Mouse (Mus musculus): Measurements from ENCODE around the gene Gm10382. TPM values are rescaled to one million over a fixed set of nuclear protein-coding genes. Genes with fewer than 3 reads are reported as not detected.
"Not testable (repeated sequence)": the region's sequence is repeated elsewhere in the genome, so short reads cannot be mapped to it uniquely, and the experiment has no call there.

Gm10382 gene
- total RNA-seq, 4 experiments from 2014 or later, result 0.39 to 0.51 TPM; not detected in 2

DNA sequence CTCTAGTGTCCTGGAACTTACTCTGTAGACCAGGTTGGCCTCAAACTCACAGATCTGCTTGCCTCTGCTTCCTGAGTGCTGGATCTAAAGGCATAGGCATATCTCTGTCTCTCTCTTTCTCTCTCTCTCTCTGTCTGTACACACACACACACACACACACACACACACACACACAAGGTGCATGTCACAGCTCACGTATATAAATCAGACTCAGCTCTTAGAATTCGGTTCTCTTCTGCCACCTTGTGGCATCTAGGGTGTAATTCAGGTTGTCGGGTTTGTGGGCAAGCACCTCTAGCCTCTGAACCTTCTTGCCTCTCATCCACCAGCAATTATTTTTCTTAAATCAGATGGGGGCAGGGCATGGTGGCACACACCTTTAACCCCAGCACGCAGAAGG is 20.6 kb upstream of the Gm10382 start:
- peak in 1 of 2 experiments; percentile 49 for DNase-seq (ENCODE audit: low spot score in 2 of 2)

DNA sequence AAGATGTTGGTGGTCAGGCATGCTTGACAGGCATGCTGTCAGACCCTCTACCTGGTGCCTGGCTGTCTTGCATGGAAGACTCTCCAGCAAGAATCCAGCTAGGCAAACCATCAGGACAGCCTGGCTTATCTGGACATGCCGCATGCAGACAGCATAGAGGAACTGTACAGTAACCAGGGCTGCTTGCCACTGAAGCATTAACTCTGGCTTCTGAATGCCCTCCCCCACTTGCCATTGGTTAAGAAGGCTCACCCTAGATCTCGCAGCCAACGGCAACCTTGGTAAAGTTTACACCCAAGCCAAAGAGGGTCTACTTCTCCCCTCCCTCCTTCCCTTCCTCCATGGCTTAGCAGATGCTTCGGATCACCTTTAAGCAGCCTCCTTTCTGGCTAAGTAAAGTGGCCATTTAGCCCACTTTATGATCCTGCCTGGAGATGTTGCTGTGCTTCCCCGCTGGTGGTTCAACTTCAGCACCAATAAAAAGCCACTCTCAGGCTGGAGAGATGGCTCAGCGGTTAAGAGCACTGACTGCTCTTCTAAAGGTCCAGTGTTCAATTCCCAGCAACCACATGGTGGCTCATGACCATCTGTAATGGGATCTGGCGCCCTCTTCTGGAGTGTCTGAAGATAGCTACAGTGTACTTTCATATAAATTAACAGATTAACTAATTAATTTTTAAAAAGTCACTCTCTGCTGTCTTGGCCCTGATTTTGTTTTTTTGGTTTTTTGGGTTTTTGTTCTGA is 18.0 kb upstream of the Gm10382 start:
- DNase-seq (ENCODE audit: low spot score in 2 of 2), result no peak

DNA sequence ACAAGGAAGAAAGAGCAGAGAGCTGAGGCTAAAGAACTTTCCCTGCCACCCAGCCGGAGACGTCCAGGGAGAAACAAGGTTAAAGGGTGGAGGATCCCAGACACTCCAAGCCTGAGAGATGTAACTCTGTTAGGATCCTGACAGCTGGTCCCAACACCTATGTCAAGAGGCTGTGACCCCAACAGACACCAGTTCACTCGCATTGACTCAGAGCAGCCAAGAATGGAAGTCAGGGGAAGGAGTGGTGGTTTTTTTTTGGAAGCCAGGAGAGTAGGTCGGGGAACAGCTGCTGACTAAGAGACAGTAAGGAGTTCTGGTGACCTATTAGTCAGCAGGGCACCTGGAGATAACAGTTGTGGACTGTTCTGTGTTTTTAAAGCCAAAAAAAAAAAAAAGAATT is 17.1 kb upstream of the Gm10382 start:
- DNase-seq (ENCODE audit: low spot score in 2 of 2), result no peak

DNA sequence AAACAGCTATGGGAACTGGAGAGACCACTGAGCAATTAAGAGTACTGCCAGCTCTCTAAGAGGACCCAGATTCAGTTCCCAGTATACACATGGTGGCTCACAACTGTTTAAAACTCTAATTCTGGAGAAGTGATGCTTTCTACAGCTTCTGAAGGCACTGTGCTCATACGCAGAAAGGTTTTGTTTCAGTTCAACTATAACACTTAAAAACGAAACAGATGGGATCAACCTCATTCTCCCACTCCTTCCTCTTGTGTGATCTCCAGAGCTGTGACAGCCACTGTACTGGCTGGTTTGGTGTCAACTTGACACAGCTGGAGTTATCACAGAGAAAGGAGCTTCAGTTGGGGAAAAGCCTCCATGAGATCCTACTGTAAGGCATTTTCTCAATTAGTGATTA is 13.3 kb upstream of the Gm10382 start:
- no peak for DNase-seq (ENCODE audit: low spot score in 2 of 2)

DNA sequence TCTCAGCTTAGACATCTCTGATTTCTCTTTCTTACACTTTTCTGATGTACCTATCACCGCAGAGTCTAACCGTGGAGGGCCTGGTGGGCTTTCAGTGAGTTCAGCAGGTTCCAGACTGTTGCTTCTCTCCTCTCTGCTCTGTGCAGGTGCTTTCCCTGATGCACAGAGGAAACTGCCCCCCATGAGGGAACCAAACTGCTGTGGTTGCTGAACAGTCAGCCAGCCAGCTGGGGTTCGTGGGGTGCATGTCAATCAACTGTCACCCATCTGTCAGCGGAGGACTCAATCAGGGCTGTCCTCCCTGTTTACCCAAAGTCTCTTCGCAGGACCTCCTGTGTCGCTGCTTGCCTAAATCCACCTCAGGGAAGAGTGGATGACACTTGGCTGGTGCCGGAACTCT is 11.9 kb upstream of the Gm10382 start:
- DNase-seq (ENCODE audit: low spot score in 2 of 2), result no peak

DNA sequence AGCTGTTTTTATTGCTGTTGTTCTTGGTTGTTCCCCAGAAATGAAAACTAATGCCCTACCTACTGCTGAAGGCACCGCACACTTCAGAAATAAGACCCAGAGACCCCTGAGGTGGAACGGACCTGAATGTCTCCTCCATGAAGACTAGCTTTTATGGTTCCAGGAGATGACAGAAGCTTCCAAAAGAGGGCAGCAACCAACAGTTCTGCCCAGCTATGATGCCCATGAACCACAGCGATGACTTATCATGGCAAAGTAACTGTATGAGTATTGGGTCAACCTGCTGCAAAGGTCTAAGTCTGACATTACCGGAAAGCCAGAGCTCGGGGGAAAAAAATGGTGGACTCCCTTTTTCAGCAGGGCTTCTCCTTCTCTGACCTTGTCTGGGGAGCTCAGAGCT is 10.2 kb upstream of the Gm10382 start:
- DNase-seq (ENCODE audit: low spot score in 2 of 2), result no peak

DNA sequence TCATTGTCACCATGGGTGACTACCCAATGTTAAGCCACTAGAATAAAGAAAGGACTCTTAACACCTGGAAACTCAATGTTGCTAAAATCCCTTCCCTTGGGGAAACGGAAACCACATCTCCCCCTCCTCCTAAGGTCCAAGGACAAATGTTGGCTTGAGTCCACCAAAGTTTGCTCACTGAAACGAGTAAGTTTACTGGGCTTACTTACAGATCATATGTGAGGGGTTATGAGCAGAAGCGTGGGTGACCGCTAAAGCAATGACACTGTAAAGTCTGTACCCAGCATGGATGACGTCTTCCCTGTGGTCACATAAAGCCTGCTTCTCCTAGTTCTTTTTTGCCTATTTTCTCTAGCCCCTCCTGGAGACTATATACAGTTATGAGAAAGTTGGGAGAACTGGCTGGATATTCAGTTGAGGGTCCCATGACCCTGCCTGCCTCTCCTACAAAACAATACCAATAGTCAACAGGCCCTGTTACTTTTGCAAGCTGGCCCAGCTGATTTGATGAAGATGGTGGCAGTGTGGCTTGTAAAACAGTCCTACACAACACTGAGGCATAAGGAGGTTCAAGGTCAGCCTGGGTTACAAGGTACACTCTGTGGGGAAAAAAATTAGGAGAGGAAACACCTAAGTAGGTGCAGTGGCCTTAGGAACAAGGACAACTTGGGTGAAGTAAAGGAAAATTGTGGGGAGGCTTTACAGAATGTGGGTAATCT is 7.0 kb upstream of the Gm10382 start:
- no peak for DNase-seq (ENCODE audit: low spot score in 2 of 2)

DNA sequence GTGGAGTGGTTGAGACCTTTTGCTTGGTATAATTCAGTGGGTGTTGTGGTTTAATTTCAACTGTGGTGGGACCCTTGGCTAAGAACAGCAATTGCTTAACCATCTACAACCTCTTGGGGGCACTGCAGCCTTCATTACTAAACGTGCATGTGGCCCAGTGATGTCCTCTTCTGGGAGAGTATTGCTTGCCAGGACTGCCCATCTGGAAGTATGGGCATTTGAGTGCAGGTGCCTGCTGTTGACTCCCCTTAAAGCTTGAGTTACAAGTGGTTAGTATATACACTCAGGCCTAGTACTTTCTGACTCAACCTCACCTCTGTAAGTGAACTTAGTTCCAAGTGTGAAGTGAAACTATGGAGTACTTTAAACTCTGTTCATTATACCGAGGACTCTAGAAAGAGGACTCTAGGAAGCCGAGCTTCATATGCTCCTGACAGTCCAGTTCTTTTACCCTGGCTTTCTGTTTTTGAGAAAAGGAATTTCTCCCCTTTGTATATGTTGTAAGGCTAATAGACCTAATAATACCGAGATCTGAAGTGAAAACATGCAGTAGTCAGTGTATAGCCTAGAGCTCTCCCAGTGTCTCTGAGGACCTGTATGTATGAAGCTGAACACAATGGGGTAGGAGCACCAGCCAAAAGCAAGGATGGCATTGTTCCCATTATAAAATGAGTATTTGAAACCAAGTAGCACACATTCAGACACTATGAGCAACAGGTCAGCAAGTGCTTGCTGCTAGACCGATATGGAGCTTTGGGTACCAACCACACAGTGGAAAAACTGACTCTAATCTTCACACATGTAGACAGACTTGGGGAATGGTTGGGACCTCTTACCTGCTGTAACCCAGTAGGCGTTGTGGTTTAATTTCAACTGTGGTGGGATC is 6.2 kb upstream of the Gm10382 start:
- no peak for DNase-seq (ENCODE audit: low spot score in 2 of 2)

DNA sequence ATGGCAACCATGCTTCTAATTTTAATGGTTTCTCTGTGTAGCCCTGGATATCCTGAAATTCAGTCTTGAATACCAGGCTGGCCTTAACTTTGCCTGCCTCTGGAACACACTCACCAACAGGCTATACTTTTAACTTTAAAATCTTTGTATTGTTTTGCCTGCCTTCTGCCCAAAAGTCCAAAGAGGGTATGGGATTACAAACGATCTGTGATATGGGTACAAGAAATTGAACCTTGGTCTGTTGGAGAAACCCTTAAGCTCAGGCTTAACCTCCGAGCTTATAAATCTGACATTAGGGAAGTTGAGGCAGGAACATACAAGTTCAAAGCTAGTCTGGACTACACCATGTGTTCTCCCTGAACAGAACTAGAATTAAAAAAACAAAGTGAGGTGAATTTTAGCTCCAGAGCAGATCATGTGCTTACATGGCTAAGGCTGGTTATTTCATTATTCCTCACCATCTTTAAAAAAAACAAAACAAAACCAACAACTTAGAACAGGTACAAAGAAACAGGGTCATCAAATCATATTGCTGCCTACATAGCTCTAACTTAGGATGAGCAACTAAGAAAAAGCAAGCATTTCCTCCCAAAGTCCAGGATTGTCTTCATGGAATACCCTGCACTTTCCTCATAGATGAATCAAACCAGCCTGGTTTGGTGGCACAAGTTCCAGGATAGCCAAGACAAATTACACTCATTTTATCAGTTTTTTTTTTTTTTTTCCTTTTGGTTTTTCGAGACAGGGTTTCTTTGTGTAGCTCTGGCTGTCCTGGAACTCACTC is 5.3 kb upstream of the Gm10382 start:
- DNase-seq (ENCODE audit: low spot score in 2 of 2), result no peak

DNA sequence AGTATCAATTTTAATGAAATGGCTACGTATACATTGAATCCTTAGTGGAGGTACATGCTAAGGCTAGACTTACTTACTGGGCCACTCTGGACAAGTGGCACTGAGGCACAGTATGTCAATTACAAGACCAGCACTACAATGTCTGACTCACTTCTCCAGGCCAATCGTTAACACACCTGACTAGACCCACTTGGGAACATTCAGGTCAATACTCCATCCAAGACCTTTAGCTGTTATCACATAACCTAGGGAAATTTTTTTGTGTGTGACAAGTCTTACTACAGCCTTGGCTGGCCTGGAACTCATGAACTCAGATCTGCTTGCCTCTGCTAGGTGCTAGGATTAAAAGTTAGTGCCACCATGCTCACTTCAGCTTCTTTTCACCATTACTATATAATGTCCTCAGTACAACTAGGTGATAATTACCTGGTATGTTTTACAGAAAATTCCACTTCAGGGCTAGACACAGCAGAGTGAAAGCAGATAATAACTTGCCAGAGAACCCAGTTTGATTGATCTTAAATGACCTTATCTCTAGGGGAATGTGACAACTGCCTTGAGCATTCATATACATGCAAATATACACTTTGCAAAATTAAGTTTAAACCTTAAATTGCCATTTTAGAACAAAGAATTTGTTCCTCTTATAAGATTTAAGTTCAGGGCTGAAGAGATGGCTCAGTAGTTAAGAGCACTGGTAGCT is 4.5 kb upstream of the Gm10382 start:
- DNase-seq (ENCODE audit: low spot score in 2 of 2), result no peak

DNA sequence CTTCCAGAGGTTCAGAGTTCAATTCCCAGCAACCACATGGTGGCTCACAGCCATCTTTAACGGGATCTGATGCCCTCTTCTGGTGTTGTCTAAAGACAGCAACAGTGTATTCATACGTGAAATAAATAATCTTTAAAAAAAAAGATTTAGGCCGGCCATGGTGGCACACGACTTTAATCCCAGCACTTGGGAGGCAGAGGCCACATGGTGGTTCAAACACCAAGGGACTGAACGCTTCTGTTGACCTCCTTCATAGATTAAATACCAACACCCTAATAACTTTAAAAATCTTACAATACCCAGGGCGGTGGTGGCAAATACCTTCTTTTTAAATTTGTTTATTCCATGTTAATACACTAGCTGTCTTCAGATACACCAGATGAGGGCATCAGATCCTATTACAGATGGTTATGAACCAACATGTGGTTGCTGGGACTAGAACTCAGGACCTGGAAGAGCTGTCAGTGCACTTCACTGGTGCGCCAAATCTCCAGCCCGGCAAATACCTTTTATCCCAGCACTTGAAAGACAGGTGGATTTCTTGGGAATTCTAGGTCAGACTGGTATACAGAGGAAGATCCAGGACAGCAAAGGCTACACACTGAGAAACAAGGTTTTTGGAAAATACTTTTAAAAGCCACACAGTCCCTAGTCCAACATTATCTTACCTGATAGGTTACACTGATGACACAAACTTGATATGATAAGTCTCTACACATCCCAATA is 3.7 kb upstream of the Gm10382 start:
- no peak for DNase-seq (ENCODE audit: low spot score in 2 of 2)

DNA sequence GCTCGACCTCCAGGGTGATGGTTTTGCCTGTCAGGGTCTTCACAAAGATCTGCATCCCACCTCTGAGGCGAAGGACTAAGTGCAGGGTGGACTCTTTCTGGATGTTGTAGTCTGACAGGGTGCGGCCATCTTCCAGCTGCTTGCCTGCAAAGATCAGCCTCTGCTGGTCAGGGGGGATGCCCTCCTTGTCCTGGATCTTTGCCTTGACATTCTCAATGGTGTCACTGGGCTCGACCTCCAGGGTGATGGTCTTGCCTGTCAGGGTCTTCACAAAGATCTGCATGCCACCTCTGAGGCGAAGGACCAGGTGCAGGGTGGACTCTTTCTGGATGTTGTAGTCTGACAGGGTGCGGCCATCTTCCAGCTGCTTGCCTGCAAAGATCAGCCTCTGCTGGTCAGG is 1.8 kb upstream of the Gm10382 start:
- not testable (repeated sequence) for DNase-seq (ENCODE audit: low spot score in 2 of 2)

DNA sequence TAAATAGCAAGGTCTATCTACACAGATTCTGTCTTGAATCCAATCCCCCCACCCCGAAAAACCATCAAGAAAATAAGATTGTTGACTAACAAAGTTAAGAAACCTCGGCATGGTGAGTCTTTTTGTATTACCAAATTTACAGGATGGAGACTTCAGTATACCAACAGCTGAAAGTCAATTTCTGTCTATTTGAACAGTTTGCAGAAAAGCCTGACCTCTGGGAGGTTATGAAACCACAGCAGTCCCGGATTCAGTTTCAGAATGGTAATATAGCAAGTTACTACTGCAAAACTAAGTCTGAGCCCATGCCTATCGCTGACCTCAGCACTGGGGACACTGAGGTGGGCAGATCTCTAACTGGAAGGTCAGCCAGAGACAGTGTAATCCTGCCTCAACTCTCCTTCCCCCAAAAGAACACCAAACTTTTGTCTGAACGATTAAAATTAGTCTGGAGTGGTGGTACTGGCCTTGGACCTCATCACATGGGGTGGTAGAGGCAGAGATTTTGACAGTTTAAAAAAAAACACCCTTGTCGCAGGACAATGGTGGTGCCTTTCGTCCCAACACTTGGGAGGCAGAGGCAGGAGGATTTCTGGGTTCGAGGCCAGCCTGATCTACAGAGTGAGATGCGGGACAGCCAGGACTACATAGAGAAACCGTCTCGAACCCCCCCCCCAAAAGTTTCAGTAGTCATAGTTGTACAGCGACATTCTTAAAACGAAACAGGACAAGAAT is 597 bp upstream of the Gm10382 start:
- no peak for DNase-seq (ENCODE audit: low spot score in 2 of 2)

DNA sequence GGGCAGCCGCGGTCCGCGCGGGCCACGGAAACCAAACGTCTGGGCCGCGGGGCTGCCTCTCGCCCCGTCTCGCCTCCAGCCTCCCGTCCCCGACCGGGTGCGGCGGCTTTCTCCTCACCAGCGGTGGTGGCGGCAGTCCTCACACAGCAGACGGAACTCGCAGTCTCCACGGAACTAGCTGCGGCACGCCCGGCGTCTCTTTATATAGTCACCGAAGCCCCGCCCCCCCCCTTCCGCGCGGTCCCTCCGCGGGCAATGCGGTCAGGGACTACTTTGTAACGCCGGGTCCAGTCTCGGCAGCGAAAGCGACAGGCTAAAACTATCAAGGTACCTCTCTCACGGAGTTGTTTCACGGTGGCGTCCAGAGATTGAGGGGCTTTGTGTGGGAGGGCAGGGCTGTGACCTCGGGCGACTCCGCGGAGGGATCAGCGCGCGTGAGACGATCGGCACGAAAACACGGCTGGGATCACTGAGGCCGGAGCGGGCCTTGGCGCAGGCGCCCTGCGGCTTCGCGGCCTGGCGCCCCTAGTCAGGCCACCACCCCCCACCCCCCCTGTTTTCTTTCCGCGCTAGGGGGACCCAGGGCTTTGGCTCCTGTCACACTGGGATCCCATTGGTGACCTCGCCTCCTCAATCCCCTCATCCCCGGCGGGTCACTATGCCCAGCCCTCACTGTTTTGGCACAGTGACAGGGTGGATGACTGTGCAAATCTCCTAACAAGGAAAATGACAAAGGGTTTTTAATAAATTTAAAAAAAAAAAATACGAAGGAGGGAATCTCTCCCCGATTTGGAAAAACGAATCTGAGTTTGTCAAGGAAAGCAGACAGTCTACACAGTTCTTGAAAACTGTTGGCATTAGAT is 688 bp downstream of the Gm10382 start, which contains the start of gene Ubc:
Ubc (minus strand) TSS at position 624 of the 863 bp plus-strand sequence.
- peak; percentile 82 to 83 for DNase-seq (ENCODE audit: low spot score in 2 of 2)

DNA sequence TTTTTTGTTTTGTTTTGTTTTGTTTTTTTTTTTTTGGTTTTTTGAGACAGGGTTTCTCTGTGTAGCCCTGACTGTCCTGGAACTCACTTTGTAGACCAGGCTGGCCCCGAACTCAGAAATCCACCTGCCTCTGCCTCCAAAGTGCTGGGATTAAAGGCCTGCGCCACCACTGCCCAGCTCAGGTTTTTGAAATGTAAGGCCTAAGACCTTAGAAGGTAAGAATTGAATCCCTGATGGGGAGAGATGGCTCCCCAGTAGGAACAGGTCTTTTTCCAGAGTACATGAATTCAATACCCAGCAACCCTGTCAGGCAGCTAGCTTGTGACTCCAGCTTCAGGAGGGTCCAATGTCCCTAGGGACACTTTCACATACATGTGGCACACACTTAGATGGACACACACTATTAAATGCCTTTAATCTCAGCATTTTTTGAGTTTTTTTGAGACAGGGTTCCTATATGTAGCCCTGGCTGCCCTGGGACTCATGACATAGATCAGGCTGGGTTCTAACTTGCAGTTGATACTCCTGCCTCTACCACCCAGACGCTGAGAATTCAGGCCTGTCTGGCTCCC is 1.9 kb downstream of the Gm10382 start:
- DNase-seq (ENCODE audit: low spot score in 2 of 2), result no peak

DNA sequence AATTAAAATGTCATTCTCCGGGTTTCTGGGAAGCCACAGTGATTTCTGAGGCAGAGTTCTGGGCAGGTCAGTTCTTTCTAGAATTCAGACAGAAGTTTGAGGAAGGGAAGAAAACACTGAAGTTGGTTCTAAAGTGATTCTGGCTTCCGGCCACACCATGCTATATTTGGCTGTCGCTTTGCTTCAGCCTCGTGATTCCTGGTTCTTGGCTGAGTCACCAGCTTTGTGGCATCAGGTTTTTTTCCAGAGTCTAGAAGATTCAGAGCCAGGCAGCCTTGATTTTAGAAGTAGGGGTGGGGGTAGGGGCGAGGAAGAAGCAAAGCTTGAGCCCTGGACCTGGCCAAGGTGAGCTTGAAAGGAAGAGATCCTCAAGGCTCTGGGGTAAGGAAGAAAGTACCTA is 2.5 kb downstream of the Gm10382 start:
- peak in 1 of 2 experiments; percentile 87 for DNase-seq (ENCODE audit: low spot score in 2 of 2)

DNA sequence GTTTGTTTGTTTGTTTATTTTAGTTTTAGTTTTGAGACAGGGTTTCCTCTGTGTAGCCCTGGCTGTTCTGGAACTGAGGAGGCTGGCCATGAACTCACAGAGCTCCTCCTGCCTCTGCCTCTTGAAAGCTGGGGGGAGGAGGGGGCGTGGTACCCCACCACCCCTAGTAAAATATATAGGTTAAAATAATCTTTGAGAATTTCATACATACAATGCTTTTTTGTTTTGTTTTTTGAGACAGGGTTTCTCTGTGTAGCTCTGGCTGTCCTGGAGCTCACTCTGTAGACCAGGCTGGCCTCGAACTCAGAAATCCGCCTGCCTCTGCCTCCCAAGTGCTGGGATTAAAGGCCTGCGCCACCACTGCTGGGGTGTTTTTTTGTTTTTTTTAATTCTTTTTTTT is 3.1 kb downstream of the Gm10382 start:
- not testable (repeated sequence) for DNase-seq (ENCODE audit: low spot score in 2 of 2)

DNA sequence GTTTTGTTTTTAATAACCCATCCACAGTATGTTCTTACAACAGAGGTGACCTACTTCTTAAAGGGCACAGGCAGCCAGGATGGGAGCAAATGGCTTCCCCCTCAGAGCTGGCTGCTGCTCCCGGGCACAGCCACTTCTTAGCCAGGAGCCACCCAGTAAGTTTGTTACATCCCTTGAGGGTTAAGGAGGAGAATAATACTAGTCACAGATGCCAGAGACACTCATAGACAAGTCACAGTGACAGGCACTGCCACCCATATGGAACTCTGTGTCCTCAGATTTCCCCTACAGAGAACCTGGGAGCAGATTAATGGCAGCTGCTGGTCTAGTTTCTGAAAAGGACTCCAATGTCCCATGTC is 3.5 kb downstream of the Gm10382 start:
- no peak for DNase-seq (ENCODE audit: low spot score in 2 of 2)
